Comparison of ENCODE assay signal across 29 mouse cellular contexts in the genomic region with DNA sequence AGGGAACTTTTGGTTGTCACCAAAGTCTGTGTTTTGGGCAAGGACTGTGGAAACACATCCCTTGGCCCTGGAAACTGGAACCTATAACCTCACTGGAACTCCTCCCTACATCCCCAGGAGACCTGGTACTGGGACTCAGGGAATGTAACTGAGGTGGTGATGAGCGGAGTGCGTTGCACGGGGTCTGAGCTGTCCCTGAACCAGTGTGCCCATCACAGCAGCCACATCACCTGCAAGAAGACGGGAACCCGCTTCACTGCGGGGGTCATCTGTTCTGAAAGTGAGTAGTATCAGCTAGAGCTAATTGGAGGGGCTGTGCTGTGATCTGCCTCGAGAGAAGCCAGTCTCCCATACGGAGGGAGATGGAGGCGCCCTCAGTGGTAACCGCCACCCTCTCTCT. TPM values are rescaled to one million over a fixed set of nuclear protein-coding genes. Genes with fewer than 3 reads are reported as not detected.
DNase-seq lines count a peak whose midpoint lies in the region; ATAC-seq and TF ChIP-seq lines count a peak whose summit lies in the region.
"Had no signal": no experiment of that assay in that cellular context is flagged by ENCODE, and none has a peak within 500 bp of the region (broad histone marks: within the 10 kb centered on the region; RNA-seq: fewer than 3 reads in every experiment).

No protein-coding gene starts in this region.

- DNase-seq in heart, embryonic 10.5 days (ENCODE audit: low spot score): no peak
- DNase-seq in heart, postnatal 36 days: no peak
- DNase-seq in liver, embryonic 13.5 days: no peak
- no peak for DNase-seq in liver, embryonic 11.5 days (ENCODE audit: low spot score)
- DNase-seq in CH12.LX (ENCODE audit: extremely low read depth) (no peak), MEL (ENCODE audit: low read depth, low spot score) (no peak)
- no peak for DNase-seq in left cerebral cortex, postnatal 25 days (ENCODE audit: low spot score in 2 of 2)
- no peak for DNase-seq in left cerebral cortex, adult 2 months (ENCODE audit: extremely low spot score in 1 of 2, low spot score in 2 of 2)
- DNase-seq: adrenal gland, adult 2 months; adrenal gland, postnatal 10 days; adrenal gland, postnatal 25 days; B cell, adult 2 months; cerebellum, adult 11 months; cerebellum, adult 18-20 months; cerebellum, adult 8-10 months; cerebellum, adult 9-11 months; cerebellum, postnatal 14 days; cerebellum, postnatal 36 days; embryo, embryonic 11 days had no signal

- no peak overlapping the region for H3K4me3 ChIP-seq in heart, embryonic 10.5 days
- no peak overlapping the region for H3K4me3 ChIP-seq in liver, embryonic 13.5 days (replicated peaks)
- H3K4me3 ChIP-seq in liver, embryonic 11.5 days (ENCODE audit: low read depth, low read length): no peak overlapping the region
- H3K4me3 ChIP-seq in CH12.LX (replicated peaks in 1 of 3; ENCODE audit: low read depth in 2 of 3, low read length in 2 of 3, poor library complexity in 1 of 3) (no peak overlapping the region), MEL (ENCODE audit: control insufficient read depth in 1 of 2, insufficient read depth in 1 of 2, low read depth in 2 of 2, low read length in 2 of 2) (no peak overlapping the region)
- H3K4me3 ChIP-seq in left cerebral cortex, adult 2 months: no peak overlapping the region
- H3K4me3 ChIP-seq: embryonic facial prominence, embryonic 13.5 days; embryonic facial prominence, embryonic 15.5 days; erythroblast, embryonic 14.5 days; forebrain, embryonic 10.5 days; forebrain, embryonic 12.5 days had no signal

- dilution Hi-C loops in CH12.LX (cut with MboI; ENCODE audit: extremely low pct_ligation_motif_present, extremely low pct_unique_long_range_greater_than_20kb, low sequenced_read_pairs): no loop called here

- H3K79me2 ChIP-seq in CH12.LX (replicated peaks; ENCODE audit: control insufficient read depth, extremely low read depth, insufficient read depth, poor library complexity, severe bottlenecking) (peaks cover 17% of the 10 kb centered on the region), MEL (ENCODE audit: control insufficient read depth, insufficient read depth, low read length, poor library complexity) (peaks cover 19% of the 10 kb centered on the region)

- in situ Hi-C loops in CH12.LX (cut with MboI; ENCODE audit: low pct_ligation_motif_present, low pct_unique_long_range_greater_than_20kb, low sequenced_read_pairs): no loop called here

- TF ChIP-seq POLR2A in CH12.LX (IDR thresholded peaks at IDR 0.05; ENCODE audit: low read depth, low read length): no peak
- TF ChIP-seq POLR2A in MEL (IDR thresholded peaks at IDR 0.05; ENCODE audit: control insufficient read depth in 1 of 2, insufficient read depth in 1 of 2, low read depth in 1 of 2, low read length in 2 of 2, poor library complexity in 1 of 2): no peak; a peak in 1 of 4 replicates

- peaks cover 27% of the 10 kb centered on the region for H3K4me1 ChIP-seq in heart, embryonic 10.5 days
- H3K4me1 ChIP-seq in liver, embryonic 13.5 days (replicated peaks): peaks cover 37% of the 10 kb centered on the region
- H3K4me1 ChIP-seq in liver, embryonic 11.5 days (replicated peaks; ENCODE audit: control insufficient read depth, insufficient read depth, low read length): peaks cover 8% of the 10 kb centered on the region
- H3K4me1 ChIP-seq in CH12.LX (ENCODE audit: control insufficient read depth in 1 of 2, insufficient read depth in 2 of 2) (peaks cover 7 to 53% of the 10 kb centered on the region in 2 experiments), MEL (ENCODE audit: control insufficient read depth in 1 of 2, insufficient read depth in 2 of 2, low read length in 2 of 2) (peaks cover 0 to 10% of the 10 kb centered on the region in 2 experiments; a peak in 2 of 4 replicates)

- H3K27ac ChIP-seq in heart, embryonic 10.5 days: peak overlapping the region; percentile 17; the same call in 1 of the 2 replicates
- H3K27ac ChIP-seq in liver, embryonic 13.5 days: 0 out of 2 replicates have a peak overlapping the region, but pooled peaks have one; percentile 11
- H3K27ac ChIP-seq in liver, embryonic 11.5 days (ENCODE audit: low read depth, low read length): no peak overlapping the region
- H3K27ac ChIP-seq in CH12.LX (ENCODE audit: insufficient read depth, low read depth) (no peak overlapping the region), MEL (ENCODE audit: control insufficient read depth, low read depth, low read length) (no peak overlapping the region)
- H3K27ac ChIP-seq in left cerebral cortex, adult 2 months: no peak overlapping the region
- H3K27ac ChIP-seq: embryonic facial prominence, embryonic 13.5 days; embryonic facial prominence, embryonic 15.5 days; forebrain, embryonic 10.5 days; forebrain, embryonic 12.5 days had no signal

- no peak for ATAC-seq in liver, embryonic 13.5 days (ENCODE audit: low read depth)
- no peak for ATAC-seq in liver, embryonic 11.5 days (replicated peaks; ENCODE audit: low FRiP score)
- ATAC-seq: CD4-positive, CD25-positive, alpha-beta regulatory T cell, adult 4 months; forebrain, embryonic 14.5 days; forebrain, embryonic 16.5 days had no signal

- peaks cover 18% of the 10 kb centered on the region for H3K36me3 ChIP-seq in heart, embryonic 10.5 days
- peaks cover 27% of the 10 kb centered on the region for H3K36me3 ChIP-seq in liver, embryonic 13.5 days
- H3K36me3 ChIP-seq in liver, embryonic 11.5 days (ENCODE audit: control insufficient read depth, insufficient read depth, low read length): peaks cover 6% of the 10 kb centered on the region; the same call in 1 of the 2 replicates
- H3K36me3 ChIP-seq in CH12.LX (replicated peaks in 1 of 2; ENCODE audit: control insufficient read depth in 1 of 2, insufficient read depth in 1 of 2, low read length in 1 of 2): peaks cover 16 to 30% of the 10 kb centered on the region in 2 experiments
- H3K36me3 ChIP-seq in MEL (ENCODE audit: control insufficient read depth in 1 of 2, insufficient read depth in 2 of 2, low read length in 2 of 2): peaks cover 0 to 9% of the 10 kb centered on the region in 2 experiments; a peak in 3 of 4 replicates

- no peaks in the 10 kb centered on the region for H3K9me3 ChIP-seq in heart, embryonic 10.5 days
- H3K9me3 ChIP-seq in liver, embryonic 13.5 days (replicated peaks): no peaks in the 10 kb centered on the region
- no peaks in the 10 kb centered on the region for H3K9me3 ChIP-seq in liver, embryonic 11.5 days (ENCODE audit: control insufficient read depth, low read length)
- H3K9me3 ChIP-seq in CH12.LX (replicated peaks; ENCODE audit: low read length) (peaks cover 3% of the 10 kb centered on the region), MEL (replicated peaks; ENCODE audit: insufficient read depth, low read length) (no peaks in the 10 kb centered on the region)
- H3K9me3 ChIP-seq: embryonic facial prominence, embryonic 13.5 days; embryonic facial prominence, embryonic 15.5 days; forebrain, embryonic 10.5 days; forebrain, embryonic 12.5 days; G1E had no signal

- no peak for TF ChIP-seq RAD21 in CH12.LX (IDR thresholded peaks at IDR 0.05; ENCODE audit: low read depth, low read length)
- TF ChIP-seq RAD21 in MEL (IDR thresholded peaks at IDR 0.05; ENCODE audit: low read depth, low read length): no peak

- TF ChIP-seq CTCF in CH12.LX (conservative IDR thresholded peaks at IDR 0.05 in 1 of 2, IDR thresholded peaks at IDR 0.05 in 1 of 2; ENCODE audit: low read depth in 2 of 2, low read length in 2 of 2) (no peak), MEL (IDR thresholded peaks at IDR 0.05 in 2 of 3, conservative IDR thresholded peaks at IDR 0.05 in 1 of 3; ENCODE audit: control insufficient read depth in 1 of 3, insufficient read depth in 1 of 3, low read depth in 2 of 3, low read length in 3 of 3, poor library complexity in 1 of 3, severe bottlenecking in 1 of 3) (no peak)
- no peak for TF ChIP-seq CTCF in left cerebral cortex, adult 2 months (IDR thresholded peaks at IDR 0.05)

- WGBS in heart, embryonic 10.5 days: 68% methylated on average over 10 of the region's 10 CpGs
- WGBS in liver, embryonic 13.5 days (ENCODE audit: insufficient replicate concordance): 60% methylated on average over 10 of the region's 10 CpGs
- WGBS in liver, embryonic 11.5 days: 66% methylated on average over 10 of the region's 10 CpGs

- intact Hi-C loops in heart, postnatal 36 days (cut with DNase I): no loop called here
- intact Hi-C loops in left cerebral cortex, postnatal 25 days (cut with DNase I): no loop called here
- intact Hi-C loops in left cerebral cortex, adult 2 months (cut with DNase I): no loop called here

- TF ChIP-seq EP300 in CH12.LX (IDR thresholded peaks at IDR 0.05; ENCODE audit: low read length) (no peak), MEL (IDR thresholded peaks at IDR 0.05; ENCODE audit: low read depth in 1 of 2, low read length in 2 of 2) (no peak)

- peaks cover 18% of the 10 kb centered on the region for H3K27me3 ChIP-seq in heart, embryonic 10.5 days (ENCODE audit: insufficient read depth, poor library complexity, severe bottlenecking)
- H3K27me3 ChIP-seq in liver, embryonic 13.5 days: no peaks in the 10 kb centered on the region
- H3K27me3 ChIP-seq in liver, embryonic 11.5 days (replicated peaks; ENCODE audit: control insufficient read depth, insufficient read depth, low read length): no peaks in the 10 kb centered on the region
- no peaks in the 10 kb centered on the region for H3K27me3 ChIP-seq in CH12.LX (replicated peaks)
- H3K27me3 ChIP-seq in MEL (ENCODE audit: control insufficient read depth in 1 of 2, insufficient read depth in 2 of 2, low read length in 2 of 2): no peaks in the 10 kb centered on the region
- H3K27me3 ChIP-seq: embryonic facial prominence, embryonic 13.5 days; embryonic facial prominence, embryonic 15.5 days; forebrain, embryonic 12.5 days had no signal

- no peak overlapping the region for H3K9ac ChIP-seq in liver, embryonic 13.5 days
- no peak overlapping the region for H3K9ac ChIP-seq in liver, embryonic 11.5 days (ENCODE audit: low read depth, low read length)
- H3K9ac ChIP-seq in CH12.LX (ENCODE audit: insufficient read depth, low read depth) (no peak overlapping the region), MEL (ENCODE audit: control insufficient read depth, low read depth, low read length, poor library complexity, severe bottlenecking) (no peak overlapping the region)
- H3K9ac ChIP-seq: embryonic facial prominence, embryonic 13.5 days; embryonic facial prominence, embryonic 15.5 days; forebrain, embryonic 12.5 days had no signal

- no peak overlapping the region for H3K4me2 ChIP-seq in liver, embryonic 13.5 days
- no peak overlapping the region for H3K4me2 ChIP-seq in liver, embryonic 11.5 days
- no peak overlapping the region for H3K4me2 ChIP-seq in CH12.LX (ENCODE audit: insufficient read depth, low read depth, poor library complexity, severe bottlenecking)
- H3K4me2 ChIP-seq: embryonic facial prominence, embryonic 13.5 days; embryonic facial prominence, embryonic 15.5 days; forebrain, embryonic 12.5 days had no signal

RNA-seq across cellular contexts. Expression of a gene that starts 5.0 kb away (rescaled TPM):
- 154 and 170 TPM in 2 replicates for polyA plus RNA-seq in heart, embryonic 10.5 days (2016; fragmentation: Nextera tagmentation; extraction: Ambion mirVana)
- total RNA-seq in heart, postnatal 36 days (2021): 10 to 100 TPM; 78.1 to 82.2 TPM
- 186 and 197 TPM in 2 replicates for polyA plus RNA-seq in liver, embryonic 13.5 days (2015; fragmentation: Nextera tagmentation; extraction: Ambion mirVana)
- 220 and 230 TPM in 2 replicates for polyA plus RNA-seq in liver, embryonic 11.5 days (2014; fragmentation: Nextera tagmentation; extraction: Ambion mirVana)
- total RNA-seq in CH12.LX (2012; rRNA removed) (235 and 240 TPM in 2 replicates), CH12.LX (2014; rRNA removed) (108 and 119 TPM in 2 replicates), MEL (2012; rRNA removed) (206 and 259 TPM in 2 replicates)
- polyA plus RNA-seq in CH12.LX (2012; ENCODE audit: insufficient read length, low read depth) (284 and 324 TPM in 2 replicates), MEL (2012; ENCODE audit: insufficient read depth in 1 of 2, insufficient read length in 2 of 2, low read depth in 1 of 2, low replicate concordance in 2 of 2, missing spikeins in 1 of 2) (100 to 1,000 TPM in 1 of 2 experiments, not detected in 1; 500 TPM)
- 100 to 1,000 TPM; 100 to 114 TPM for total RNA-seq in left cerebral cortex, postnatal 25 days (2021)
- 100 to 1,000 TPM; 130 to 135 TPM for total RNA-seq in left cerebral cortex, adult 2 months (2021)

RNA-seq across cellular contexts. Expression of a gene that starts 5.7 kb away (rescaled TPM):
- polyA plus RNA-seq in heart, embryonic 10.5 days (2016; fragmentation: Nextera tagmentation; extraction: Ambion mirVana): 100 and 106 TPM in 2 replicates
- 10 to 100 TPM; 34.2 to 35.4 TPM for total RNA-seq in heart, postnatal 36 days (2021)
- 131 and 132 TPM in 2 replicates for polyA plus RNA-seq in liver, embryonic 13.5 days (2015; fragmentation: Nextera tagmentation; extraction: Ambion mirVana)
- polyA plus RNA-seq in liver, embryonic 11.5 days (2014; fragmentation: Nextera tagmentation; extraction: Ambion mirVana): 102 and 103 TPM in 2 replicates
- total RNA-seq in CH12.LX (2012; rRNA removed): 113 and 128 TPM in 2 replicates
- total RNA-seq in CH12.LX (2014; rRNA removed): 131 and 137 TPM in 2 replicates
- 154 and 185 TPM in 2 replicates for polyA plus RNA-seq in CH12.LX (2012; ENCODE audit: insufficient read length, low read depth)
- total RNA-seq in MEL (2012; rRNA removed): 95.1 and 107 TPM in 2 replicates
- polyA plus RNA-seq in MEL (2012; ENCODE audit: insufficient read depth in 1 of 2, insufficient read length in 2 of 2, low read depth in 1 of 2, low replicate concordance in 2 of 2, missing spikeins in 1 of 2): 100 to 1,000 TPM in 1 of 2 experiments, not detected in 1; 133 TPM
- total RNA-seq in left cerebral cortex, postnatal 25 days (2021): 10 to 100 TPM; 42.9 to 45.4 TPM
- 10 to 100 TPM; 42.2 to 47.0 TPM for total RNA-seq in left cerebral cortex, adult 2 months (2021)

RNA-seq across cellular contexts. Expression of a gene that starts 8.3 kb away (rescaled TPM):
- 0.59 and 1.5 TPM in 2 replicates for polyA plus RNA-seq in heart, embryonic 10.5 days (2016; fragmentation: Nextera tagmentation; extraction: Ambion mirVana)
- under 1 TPM; 0.65 to 0.89 TPM for total RNA-seq in heart, postnatal 36 days (2021)
- 5.3 and 5.6 TPM in 2 replicates for polyA plus RNA-seq in liver, embryonic 13.5 days (2015; fragmentation: Nextera tagmentation; extraction: Ambion mirVana)
- 6.1 and 6.2 TPM in 2 replicates for polyA plus RNA-seq in liver, embryonic 11.5 days (2014; fragmentation: Nextera tagmentation; extraction: Ambion mirVana)
- total RNA-seq in CH12.LX (2012; rRNA removed): 2.2 and 2.7 TPM in 2 replicates
- 0.99 and 1.3 TPM in 2 replicates for total RNA-seq in CH12.LX (2014; rRNA removed)
- polyA plus RNA-seq in CH12.LX (2012; ENCODE audit: insufficient read length, low read depth): 2.9 and 3.5 TPM in 2 replicates
- 1.3 TPM in 2 replicates for total RNA-seq in MEL (2012; rRNA removed)
- polyA plus RNA-seq in MEL (2012; ENCODE audit: insufficient read depth in 1 of 2, insufficient read length in 2 of 2, low read depth in 1 of 2, low replicate concordance in 2 of 2, missing spikeins in 1 of 2): 1 to 10 TPM in 1 of 2 experiments, not detected in 1; 3.4 TPM
- total RNA-seq in left cerebral cortex, postnatal 25 days (2021): under 1 TPM; 0.25 to 0.99 TPM
- total RNA-seq in left cerebral cortex, adult 2 months (2021): under 1 TPM; 0.61 to 0.68 TPM
- total RNA-seq: common myeloid progenitor, adult 5-6 weeks had no signal

RNA-seq across cellular contexts. Expression of a gene that starts 15.4 kb away (rescaled TPM):
- polyA plus RNA-seq in heart, embryonic 10.5 days (2016; fragmentation: Nextera tagmentation; extraction: Ambion mirVana): 7.6 and 9.8 TPM in 2 replicates
- total RNA-seq in heart, postnatal 36 days (2021): 1 to 10 TPM; 2.9 to 3.1 TPM
- 2.1 and 2.2 TPM in 2 replicates for polyA plus RNA-seq in liver, embryonic 13.5 days (2015; fragmentation: Nextera tagmentation; extraction: Ambion mirVana)
- polyA plus RNA-seq in liver, embryonic 11.5 days (2014; fragmentation: Nextera tagmentation; extraction: Ambion mirVana): 5.0 and 6.2 TPM in 2 replicates
- total RNA-seq in CH12.LX (2012; rRNA removed) (0.93 and 1.0 TPM in 2 replicates), CH12.LX (2014; rRNA removed) (0.05 TPM in 1 of 2 replicates, not detected in the other), MEL (2012; rRNA removed) (0.77 and 0.78 TPM in 2 replicates)
- polyA plus RNA-seq in CH12.LX (2012; ENCODE audit: insufficient read length, low read depth) (0.74 and 1.0 TPM in 2 replicates), MEL (2012; ENCODE audit: insufficient read depth in 1 of 2, insufficient read length in 2 of 2, low read depth in 1 of 2, low replicate concordance in 2 of 2, missing spikeins in 1 of 2) (1 to 10 TPM in 1 of 2 experiments, not detected in 1; 1.0 TPM)
- 1 to 10 TPM; 1.9 to 2.7 TPM for total RNA-seq in left cerebral cortex, postnatal 25 days (2021)
- 1 to 10 TPM; 2.0 to 3.5 TPM for total RNA-seq in left cerebral cortex, adult 2 months (2021)

RNA-seq across cellular contexts. Expression of a gene that starts 16.1 kb away (rescaled TPM):
- polyA plus RNA-seq in heart, embryonic 10.5 days (2016; fragmentation: Nextera tagmentation; extraction: Ambion mirVana): 11.3 and 14.8 TPM in 2 replicates
- 1 to 10 TPM; 2.8 to 4.3 TPM for total RNA-seq in heart, postnatal 36 days (2021)
- polyA plus RNA-seq in liver, embryonic 13.5 days (2015; fragmentation: Nextera tagmentation; extraction: Ambion mirVana): 20.1 and 20.2 TPM in 2 replicates
- polyA plus RNA-seq in liver, embryonic 11.5 days (2014; fragmentation: Nextera tagmentation; extraction: Ambion mirVana): 12.6 and 17.2 TPM in 2 replicates
- total RNA-seq in CH12.LX (2012; rRNA removed) (33.2 and 34.7 TPM in 2 replicates), CH12.LX (2014; rRNA removed) (21.3 and 21.4 TPM in 2 replicates), MEL (2012; rRNA removed) (17.9 and 18.7 TPM in 2 replicates)
- polyA plus RNA-seq in CH12.LX (2012; ENCODE audit: insufficient read length, low read depth) (23.8 and 24.6 TPM in 2 replicates), MEL (2012; ENCODE audit: insufficient read depth in 1 of 2, insufficient read length in 2 of 2, low read depth in 1 of 2, low replicate concordance in 2 of 2, missing spikeins in 1 of 2) (10 to 100 TPM in 1 of 2 experiments, not detected in 1; 22.3 TPM)
- 1 to 10 TPM; 1.1 to 1.6 TPM for total RNA-seq in left cerebral cortex, postnatal 25 days (2021)
- total RNA-seq in left cerebral cortex, adult 2 months (2021): 1 to 10 TPM; 1.4 to 2.1 TPM

Comparison
In these comparisons a context has a peak if more than half of its experiments do, and no peak if none do; other contexts are left out.
1. H3K27ac ChIP-seq: peak in heart, embryonic 10.5 days (single experiment) and liver, embryonic 13.5 days (single experiment); none in liver, embryonic 11.5 days (single experiment), CH12.LX (single experiment), MEL (single experiment) and left cerebral cortex, adult 2 months (single experiment).